Mouse (Mus musculus) lung, embryonic 16.5 days (tissue): Measurements from ENCODE around the gene Tbc1d8b. TPM values are rescaled to one million over a fixed set of nuclear protein-coding genes. Genes with fewer than 3 reads are reported as not detected.

Source experiments
- ATAC-seq: fragments of 200-750 bp; cut with Nextera tagmentation; 2 replicates; pipeline ENCODE4 v1.8.0; 2017; ENCODE audit warnings: low read depth, mild to moderate bottlenecking, moderate library complexity
- H3K27ac ChIP-seq: fragments of 300-500 bp; sonication (generic); 2 replicates; pipeline ENCODE4 v1.5.1; 2014; ENCODE audit warnings: mild to moderate bottlenecking, control low read depth, low read length
- H3K27me3 ChIP-seq: fragments of 300-500 bp; sonication (generic); 2 replicates; pipeline ENCODE4 v1.6.1; 2014; ENCODE audit warnings: low read depth, low read length, mixed read lengths; ENCODE audit not compliant: control insufficient read depth, insufficient read depth
- H3K36me3 ChIP-seq: fragments of 300-500 bp; sonication (generic); 2 replicates; pipeline ENCODE4 v1.6.1; 2014; ENCODE audit warnings: low read length; ENCODE audit not compliant: control insufficient read depth, insufficient read depth
- H3K4me1 ChIP-seq: fragments of 300-500 bp; sonication (generic); replicated peaks from 2 replicates; pipeline ENCODE4 v1.6.1; 2014; ENCODE audit warnings: low read length, mixed read lengths; ENCODE audit not compliant: control insufficient read depth, insufficient read depth
- H3K4me2 ChIP-seq: fragments of 300-500 bp; sonication (generic); 2 replicates; pipeline ENCODE4 v1.6.1; 2014; ENCODE audit warnings: low read depth, low read length, control low read depth
- H3K4me3 ChIP-seq: fragments of 300-500 bp; sonication (generic); 2 replicates; pipeline ENCODE4 v1.5.1; 2014; ENCODE audit warnings: mild to moderate bottlenecking, low read length, control low read depth
- H3K9ac ChIP-seq: fragments of 300-500 bp; sonication (generic); 2 replicates; pipeline ENCODE4 v1.6.1; 2014; ENCODE audit warnings: low read length, control low read depth
- H3K9me3 ChIP-seq: fragments of 300-500 bp; sonication (generic); 2 replicates; pipeline ENCODE4 v1.6.1; 2016; ENCODE audit warnings: low read length; ENCODE audit not compliant: control insufficient read depth
- WGBS: fragments of 180-500 bp; shearing (Covaris S2); extraction: QIAGEN DNeasy Blood & Tissue Kit; methylation state at CpG from one replicate; pipeline ENCODE4 v1.1.7; 2014; 5-methylcytosine and 5-hydroxymethylcytosine counted together
- polyA plus RNA-seq: library from polyadenylated mRNA; unstranded; fragments of >200 nt; fragmentation: Nextera tagmentation; extraction: Ambion mirVana; gene quantifications from 2 replicates; pipeline ENCODE4 v1.2.1, GENCODE M21; 2015

Gene Tbc1d8b
- 4.3 and 4.9 TPM in 2 replicates for polyA plus RNA-seq

- Histone ChIP-seq H3K9me3 (no peaks in the 10 kb centered on the region), H3K4me2 (peak within 1 kb of the TSS; percentile 61), H3K36me3 (no peaks in the 10 kb centered on the region), H3K27ac (peak within 1 kb of the TSS; percentile 61), H3K27me3 (no peaks in the 10 kb centered on the region), H3K9ac (peak within 1 kb of the TSS; percentile 68), H3K4me3 (peak within 1 kb of the TSS; percentile 62), H3K4me1 (0 out of 2 replicates have a peak, but pooled peaks cover 3% of the 10 kb centered on the region)
- 10% methylated on average over 43 of the region's 43 CpGs for WGBS
- peak; percentile 100 for ATAC-seq
These were observed at the start of gene Tbc1d8b for GRCm38 (mm10) chrX:139684775-139685695. Gene Tbc1d8b, plus strand, starts transcription at chrX:139684996.

GRCm38 (mm10) chrX:139639744-139640143 lies 45.1 kb upstream of the Tbc1d8b start:
- Histone ChIP-seq H3K4me2 (no peak overlapping the region), H3K4me1 (no peaks in the 10 kb centered on the region), H3K9ac (no peak overlapping the region), H3K36me3 (no peaks in the 10 kb centered on the region), H3K4me3 (no peak overlapping the region), H3K9me3 (no peaks in the 10 kb centered on the region), H3K27ac (no peak overlapping the region), H3K27me3 (no peaks in the 10 kb centered on the region; the same call in 1 of the 2 replicates)
- WGBS: 45% methylated on average over 2 of the region's 2 CpGs
- no peak for ATAC-seq

- Histone ChIP-seq H3K9ac (no peak overlapping the region), H3K27ac (no peak overlapping the region), H3K4me2 (no peak overlapping the region), H3K36me3 (no peaks in the 10 kb centered on the region), H3K4me3 (no peak overlapping the region), H3K4me1 (no peaks in the 10 kb centered on the region), H3K9me3 (no peaks in the 10 kb centered on the region), H3K27me3 (no peaks in the 10 kb centered on the region; the same call in 1 of the 2 replicates)
- ATAC-seq: no peak
These were observed 44.4 kb upstream of the Tbc1d8b start for GRCm38 (mm10) chrX:139640418-139640817.

- Histone ChIP-seq H3K4me3 (no peak overlapping the region), H3K4me2 (no peak overlapping the region), H3K27ac (no peak overlapping the region), H3K4me1 (no peaks in the 10 kb centered on the region), H3K36me3 (no peaks in the 10 kb centered on the region), H3K9ac (no peak overlapping the region), H3K27me3 (no peaks in the 10 kb centered on the region), H3K9me3 (no peaks in the 10 kb centered on the region)
- ATAC-seq: no peak
- 49% methylated on average over 5 of the region's 5 CpGs for WGBS
These were observed 32.6 kb upstream of the Tbc1d8b start for GRCm38 (mm10) chrX:139652226-139652625.

GRCm38 (mm10) chrX:139653292-139653691 lies 31.5 kb upstream of the Tbc1d8b start:
- no peak overlapping the region for H3K27ac ChIP-seq
- H3K4me1 ChIP-seq: no peaks in the 10 kb centered on the region
- no peaks in the 10 kb centered on the region for H3K27me3 ChIP-seq
- no peaks in the 10 kb centered on the region for H3K9me3 ChIP-seq
- no peaks in the 10 kb centered on the region for H3K36me3 ChIP-seq
- 60% methylated on average over 3 of the region's 3 CpGs for WGBS
- ATAC-seq: 0 out of 2 replicates have a peak, but pooled peaks have one; percentile 12
- H3K9ac ChIP-seq: no peak overlapping the region
- H3K4me3 ChIP-seq: no peak overlapping the region
- H3K4me2 ChIP-seq: no peak overlapping the region

- no peaks in the 10 kb centered on the region for H3K36me3 ChIP-seq
- H3K27me3 ChIP-seq: no peaks in the 10 kb centered on the region
- H3K4me3 ChIP-seq: no peak overlapping the region
- no peaks in the 10 kb centered on the region for H3K4me1 ChIP-seq
- no peak overlapping the region for H3K4me2 ChIP-seq
- ATAC-seq: no peak
- WGBS: 59% methylated on average over 5 of the region's 5 CpGs
- H3K9me3 ChIP-seq: no peaks in the 10 kb centered on the region
- no peak overlapping the region for H3K27ac ChIP-seq
- no peak overlapping the region for H3K9ac ChIP-seq
These were observed 30.3 kb upstream of the Tbc1d8b start for GRCm38 (mm10) chrX:139654350-139655063.

- Histone ChIP-seq H3K36me3 (no peaks in the 10 kb centered on the region), H3K4me3 (no peak overlapping the region), H3K27me3 (no peaks in the 10 kb centered on the region), H3K9ac (no peak overlapping the region), H3K4me2 (no peak overlapping the region), H3K9me3 (no peaks in the 10 kb centered on the region), H3K4me1 (no peaks in the 10 kb centered on the region), H3K27ac (no peak overlapping the region)
- WGBS: 33% methylated on average over 1 of the region's 1 CpGs
- no peak for ATAC-seq
These were observed 22.7 kb upstream of the Tbc1d8b start for GRCm38 (mm10) chrX:139662111-139662510.

GRCm38 (mm10) chrX:139665829-139666228 lies 19.0 kb upstream of the Tbc1d8b start:
- H3K4me2 ChIP-seq: no peak overlapping the region
- no peak overlapping the region for H3K27ac ChIP-seq
- no peaks in the 10 kb centered on the region for H3K4me1 ChIP-seq
- no peaks in the 10 kb centered on the region for H3K27me3 ChIP-seq
- H3K36me3 ChIP-seq: no peaks in the 10 kb centered on the region
- no peak overlapping the region for H3K4me3 ChIP-seq
- no peaks in the 10 kb centered on the region for H3K9me3 ChIP-seq
- ATAC-seq: no peak
- H3K9ac ChIP-seq: no peak overlapping the region
- WGBS: 60% methylated on average over 2 of the region's 2 CpGs

- no peaks in the 10 kb centered on the region for H3K27me3 ChIP-seq
- WGBS: 23% methylated on average over 8 of the region's 8 CpGs
- peak overlapping the region; percentile 54 for H3K4me2 ChIP-seq
- peak overlapping the region; percentile 59 for H3K27ac ChIP-seq
- 0 out of 2 replicates have a peak, but pooled peaks cover 3% of the 10 kb centered on the region for H3K4me1 ChIP-seq
- peak overlapping the region; percentile 56 for H3K9ac ChIP-seq
- no peaks in the 10 kb centered on the region for H3K9me3 ChIP-seq
- ATAC-seq: peak; percentile 47; the same call in 1 of the 2 replicates
- no peaks in the 10 kb centered on the region for H3K36me3 ChIP-seq
- H3K4me3 ChIP-seq: peak overlapping the region; percentile 62
These were observed 404 bp upstream of the Tbc1d8b start for GRCm38 (mm10) chrX:139684410-139684774.
